Mouse (Mus musculus): ENCODE results near the gene Mtx1.

GRCm38 (mm10) chr3:89187690-89188477 is 39.0 kb downstream of the Mtx1 start:
- TF ChIP-seq EP300 (IDR thresholded peaks at IDR 0.05; ENCODE audit: low read depth) (no peak), CTCF (IDR thresholded peaks at IDR 0.05; ENCODE audit: low read depth) (no peak)
